Mouse (Mus musculus) midbrain, embryonic 13.5 days (tissue): ENCODE results near the gene Nags. TPM values are rescaled to one million over a fixed set of nuclear protein-coding genes. Genes with fewer than 3 reads are reported as not detected.

Experiments
- ATAC-seq: fragments of 200-750 bp; cut with Nextera tagmentation; 2 replicates; pipeline ENCODE4 v1.8.0; 2017; ENCODE audit warnings: mild to moderate bottlenecking, moderate TSS enrichment, moderate library complexity
- H3K27ac ChIP-seq: fragments of 300-500 bp; sonication (generic); 2 replicates; pipeline ENCODE4 v1.5.1; 2015; ENCODE audit warnings: inconsistent platforms, mild to moderate bottlenecking, moderate library complexity
- H3K27me3 ChIP-seq: fragments of 300-500 bp; sonication (generic); 2 replicates; pipeline ENCODE4 v1.6.1; 2015; ENCODE audit warnings: mild to moderate bottlenecking, inconsistent platforms
- H3K36me3 ChIP-seq: fragments of 300-500 bp; sonication (generic); 2 replicates; pipeline ENCODE4 v1.6.1; 2015; ENCODE audit warnings: mild to moderate bottlenecking, inconsistent platforms
- H3K4me1 ChIP-seq: fragments of 300-500 bp; sonication (generic); replicated peaks from 2 replicates; pipeline ENCODE4 v1.6.1; 2015; ENCODE audit warnings: inconsistent platforms
- H3K4me2 ChIP-seq: fragments of 300-500 bp; sonication (generic); replicated peaks from 2 replicates; pipeline ENCODE4 v1.6.1; 2015; ENCODE audit warnings: moderate library complexity, mild to moderate bottlenecking, inconsistent platforms
- H3K4me3 ChIP-seq: fragments of 300-500 bp; sonication (generic); replicated peaks from 2 replicates; pipeline ENCODE4 v1.5.1; 2015; ENCODE audit warnings: mild to moderate bottlenecking, inconsistent platforms
- H3K9ac ChIP-seq: fragments of 300-500 bp; sonication (generic); replicated peaks from 2 replicates; pipeline ENCODE4 v1.6.1; 2015; ENCODE audit warnings: mild to moderate bottlenecking, inconsistent platforms
- H3K9me3 ChIP-seq: fragments of 300-500 bp; sonication (generic); 2 replicates; pipeline ENCODE4 v1.6.1; 2016; ENCODE audit warnings: mild to moderate bottlenecking, inconsistent platforms
- WGBS: fragments of 180-500 bp; shearing (Covaris S2); methylation state at CpG from one replicate; pipeline ENCODE4 v1.1.7; 2015; 5-methylcytosine and 5-hydroxymethylcytosine counted together
- polyA plus RNA-seq: library from polyadenylated mRNA; unstranded; fragments of >200 nt; fragmentation: Nextera tagmentation; extraction: Ambion mirVana; gene quantifications from 2 replicates; pipeline ENCODE4 v1.2.1, GENCODE M21; 2015

Nags gene
- polyA plus RNA-seq, 1 experiment from 2014 or later = 0.09 TPM

DNA sequence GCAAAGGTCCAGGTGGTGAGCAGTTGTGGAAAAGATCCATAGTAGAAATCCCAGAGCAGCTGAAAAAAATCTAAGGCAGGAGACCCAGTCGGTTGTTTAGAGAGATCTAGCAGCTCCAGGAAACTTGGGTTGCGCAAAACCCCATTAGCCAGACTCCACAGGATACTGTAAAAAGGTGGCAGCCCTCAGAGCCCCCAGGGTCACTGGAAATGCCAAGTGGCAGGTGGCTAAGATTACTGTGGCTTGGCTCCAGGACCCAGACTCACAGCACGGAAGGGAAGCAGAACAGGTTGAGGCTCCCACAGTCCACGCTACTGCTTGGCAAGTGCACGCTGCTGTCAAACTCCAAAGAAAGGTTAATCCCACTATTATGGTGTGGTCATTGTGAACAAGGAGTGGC is 14.5 kb downstream of the Nags start:
- no peaks in the 10 kb centered on the region for H3K27me3 ChIP-seq
- 78% methylated on average over 5 of the region's 5 CpGs for WGBS
- no peak overlapping the region for H3K9ac ChIP-seq
- H3K9me3 ChIP-seq = no peaks in the 10 kb centered on the region
- H3K4me3 ChIP-seq = no peak overlapping the region
- no peak for ATAC-seq
- peaks cover 36% of the 10 kb centered on the region for H3K36me3 ChIP-seq
- H3K27ac ChIP-seq = no peak overlapping the region
- no peak overlapping the region for H3K4me2 ChIP-seq
- peaks cover 10% of the 10 kb centered on the region for H3K4me1 ChIP-seq

DNA sequence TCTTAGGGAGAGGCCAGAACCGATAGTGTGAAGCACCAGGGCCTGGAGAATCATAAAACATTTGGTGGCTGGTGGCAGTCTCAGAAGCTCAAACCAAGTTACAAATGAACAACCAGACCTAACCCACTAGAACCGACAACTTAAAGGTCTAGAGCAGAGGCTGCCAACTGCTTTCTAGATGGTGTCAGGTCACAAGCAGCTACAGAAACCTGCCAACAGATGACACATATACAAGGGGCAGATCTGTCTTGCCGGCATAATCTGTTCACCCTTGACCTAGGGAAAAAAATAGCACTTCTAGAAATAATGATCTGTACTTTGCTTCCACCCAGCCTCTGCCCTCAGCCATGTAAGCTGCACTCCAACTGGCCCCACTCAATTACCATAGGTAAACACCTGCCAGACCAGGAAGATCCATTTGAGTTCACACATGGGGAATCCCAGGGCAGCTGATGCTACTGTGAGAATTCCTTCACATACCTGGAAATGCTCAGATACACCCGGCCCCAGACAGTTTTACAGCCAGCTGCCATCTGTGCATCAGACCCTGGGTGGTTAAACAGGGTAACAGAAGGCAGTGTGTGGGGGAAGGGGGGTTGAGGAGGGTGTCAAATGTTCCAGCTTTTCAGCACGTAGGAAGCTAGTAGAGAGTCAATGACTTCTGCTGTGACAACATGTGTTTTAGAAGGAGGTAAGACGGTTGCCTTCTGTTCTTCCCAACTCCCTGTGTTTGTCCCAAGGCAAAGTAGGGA is 20.8 kb downstream of the Nags start:
- Histone ChIP-seq H3K4me1 (no peaks in the 10 kb centered on the region), H3K9ac (no peak overlapping the region), H3K4me2 (no peak overlapping the region), H3K27ac (no peak overlapping the region), H3K4me3 (no peak overlapping the region), H3K27me3 (no peaks in the 10 kb centered on the region), H3K36me3 (peaks cover 80% of the 10 kb centered on the region), H3K9me3 (no peaks in the 10 kb centered on the region)
- ATAC-seq = no peak
- WGBS = 76% methylated on average over 6 of the region's 6 CpGs

DNA sequence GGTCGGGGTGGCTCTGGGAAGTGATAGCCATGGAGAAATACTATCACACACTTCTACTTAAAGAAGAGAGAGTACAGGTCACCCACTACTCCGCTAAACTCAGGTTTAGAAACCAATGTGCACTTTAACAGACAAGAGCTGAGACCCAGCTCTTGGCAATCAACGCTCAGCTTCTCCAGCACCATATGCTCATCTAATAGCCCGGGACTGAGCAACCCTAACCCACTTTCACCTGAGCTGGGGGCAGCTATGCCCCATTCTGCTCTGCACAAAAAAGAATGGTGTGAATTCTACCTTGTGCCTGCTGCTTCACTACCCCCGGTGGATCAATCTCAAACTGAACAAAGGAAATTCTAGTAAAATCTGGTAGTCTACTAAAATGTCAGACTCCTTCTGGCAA is 22.2 kb downstream of the Nags start:
- Histone ChIP-seq H3K4me1 (no peaks in the 10 kb centered on the region), H3K9me3 (no peaks in the 10 kb centered on the region), H3K27me3 (no peaks in the 10 kb centered on the region), H3K4me2 (no peak overlapping the region), H3K36me3 (peaks cover 72% of the 10 kb centered on the region), H3K4me3 (no peak overlapping the region), H3K9ac (no peak overlapping the region), H3K27ac (no peak overlapping the region)
- 93% methylated on average over 5 of the region's 5 CpGs for WGBS
- no peak for ATAC-seq

DNA sequence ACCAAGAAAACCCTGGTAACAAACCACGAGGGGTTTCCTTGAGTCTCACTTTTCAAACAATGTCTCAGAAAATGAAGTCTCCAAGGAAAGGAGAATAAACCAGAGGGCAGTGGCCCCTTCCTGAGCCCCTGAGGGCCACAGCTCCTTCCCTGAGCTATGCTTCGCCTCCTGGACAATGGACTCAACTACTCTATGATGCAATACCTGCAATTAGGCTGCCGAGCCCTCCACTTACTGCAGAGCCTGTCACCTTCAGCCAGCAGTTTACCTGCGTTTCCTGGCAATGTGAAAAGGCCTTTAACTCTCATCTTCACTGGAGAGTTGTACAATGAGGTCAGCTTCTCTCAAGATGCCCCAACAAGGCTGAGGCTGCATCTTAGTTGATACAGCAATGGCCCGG is 23.4 kb downstream of the Nags start:
- Histone ChIP-seq H3K4me1 (no peaks in the 10 kb centered on the region), H3K4me3 (no peak overlapping the region), H3K9me3 (no peaks in the 10 kb centered on the region), H3K4me2 (no peak overlapping the region), H3K36me3 (peaks cover 63% of the 10 kb centered on the region), H3K27me3 (no peaks in the 10 kb centered on the region), H3K9ac (no peak overlapping the region), H3K27ac (no peak overlapping the region)
- WGBS = 92% methylated on average over 5 of the region's 5 CpGs
- ATAC-seq = no peak

DNA sequence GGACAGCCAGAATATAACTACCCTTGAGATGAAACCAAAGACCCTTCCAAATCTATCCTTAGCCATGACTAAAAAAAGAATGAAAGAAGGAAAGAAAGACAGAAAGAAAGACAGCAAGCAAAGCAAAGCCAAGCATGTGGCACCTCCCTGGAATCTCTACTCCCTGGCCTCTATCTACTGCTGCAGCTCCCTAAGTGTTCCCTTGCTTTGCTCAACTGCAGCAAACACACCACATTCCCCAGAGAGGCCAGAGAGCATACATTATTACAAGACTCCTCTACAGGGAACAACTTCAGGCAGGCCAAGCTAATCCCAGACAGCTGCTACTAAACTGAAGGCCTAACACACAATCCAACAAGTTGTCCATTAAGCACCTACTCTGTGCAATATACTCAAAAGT is 34.5 kb downstream of the Nags start:
- no peak overlapping the region for H3K9ac ChIP-seq
- no peak overlapping the region for H3K4me3 ChIP-seq
- H3K27me3 ChIP-seq = no peaks in the 10 kb centered on the region
- ATAC-seq = no peak
- no peak overlapping the region for H3K27ac ChIP-seq
- H3K4me1 ChIP-seq = peaks cover 23% of the 10 kb centered on the region
- no peak overlapping the region for H3K4me2 ChIP-seq
- peaks cover 51% of the 10 kb centered on the region for H3K36me3 ChIP-seq
- no peaks in the 10 kb centered on the region for H3K9me3 ChIP-seq

DNA sequence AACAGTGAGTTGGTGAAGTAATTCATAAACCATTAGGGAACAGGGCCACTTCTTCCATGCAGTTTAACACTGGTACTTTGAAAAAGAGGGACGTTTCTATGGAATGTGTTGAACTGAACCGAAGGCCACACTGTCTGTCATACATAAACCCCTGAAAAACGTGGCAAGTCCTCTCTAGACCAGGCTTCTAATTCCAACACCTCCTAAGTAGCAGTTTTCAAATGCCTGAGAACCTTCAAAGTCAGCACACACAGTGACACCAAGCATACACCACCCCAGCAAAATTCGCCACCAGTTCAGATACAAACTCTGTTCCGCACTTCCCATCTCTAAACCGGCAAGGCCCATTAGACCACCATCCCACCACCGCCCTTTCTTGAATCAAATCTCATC is 38.9 kb downstream of the Nags start:
- peaks cover 22% of the 10 kb centered on the region for H3K36me3 ChIP-seq
- H3K9me3 ChIP-seq = no peaks in the 10 kb centered on the region
- 9% methylated on average over 7 of the region's 7 CpGs for WGBS
- H3K27me3 ChIP-seq = no peaks in the 10 kb centered on the region
- peak overlapping the region; percentile 96 for H3K27ac ChIP-seq
- no peak for ATAC-seq
- H3K4me1 ChIP-seq = peaks cover 31% of the 10 kb centered on the region
- H3K4me2 ChIP-seq = peak overlapping the region; percentile 82
- peak overlapping the region; percentile 95 for H3K4me3 ChIP-seq
- peak overlapping the region; percentile 92 for H3K9ac ChIP-seq

DNA sequence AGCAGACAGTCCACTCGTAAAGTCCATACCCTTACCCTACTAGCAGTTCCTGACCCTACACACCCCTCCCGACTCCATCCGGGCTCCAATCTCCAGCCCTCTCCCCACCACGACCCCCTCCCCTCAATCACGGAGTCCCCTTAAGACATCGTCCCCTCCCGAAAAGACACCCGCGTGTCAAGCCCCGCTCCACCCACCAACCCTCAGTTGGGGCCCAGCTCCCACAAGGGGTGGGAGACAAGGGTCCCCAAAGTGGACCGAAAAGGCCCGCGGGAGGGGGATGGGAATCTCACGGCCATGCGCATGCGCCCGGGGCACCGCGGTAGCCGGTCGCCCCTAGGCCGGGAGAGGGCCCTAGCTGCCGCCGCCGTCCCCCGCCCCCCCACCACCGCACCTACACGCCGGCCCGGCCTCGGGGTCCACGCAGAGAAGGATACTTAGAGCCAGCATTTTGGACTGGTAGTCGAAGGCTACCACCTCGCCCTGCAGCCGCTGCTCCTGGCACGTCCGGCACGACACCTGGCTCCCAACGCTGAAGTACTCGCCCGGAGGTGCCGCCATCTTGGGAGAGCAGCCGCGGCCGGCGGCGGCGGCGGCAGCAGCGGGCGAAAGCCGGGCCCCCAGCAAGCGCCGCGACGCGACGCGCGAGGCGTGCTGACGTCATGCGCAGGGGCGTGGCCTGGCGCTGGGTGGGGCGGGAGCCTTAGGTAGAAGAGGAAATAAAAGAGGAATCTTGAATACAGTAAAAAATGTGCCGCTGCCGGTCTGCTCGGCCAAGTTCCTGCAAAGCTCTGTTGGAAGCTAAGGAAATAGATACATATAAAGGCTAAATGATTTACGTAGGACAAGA is 39.6 kb downstream of the Nags start, which contains the start of gene Lsm12:
Lsm12 (minus strand) TSS at position 651 of the 850 bp plus-strand sequence.
- peaks cover 20% of the 10 kb centered on the region for H3K36me3 ChIP-seq
- H3K9me3 ChIP-seq = no peaks in the 10 kb centered on the region
- no peaks in the 10 kb centered on the region for H3K27me3 ChIP-seq
- H3K4me3 ChIP-seq = peak within 1 kb of the TSS; percentile 95
- peaks cover 31% of the 10 kb centered on the region for H3K4me1 ChIP-seq
- peak within 1 kb of the TSS; percentile 96 for H3K27ac ChIP-seq
- peak within 1 kb of the TSS; percentile 92 for H3K9ac ChIP-seq
- peak within 1 kb of the TSS; percentile 82 for H3K4me2 ChIP-seq
- under 1% methylated on average over 68 of the region's 70 CpGs for WGBS
- peak; percentile 88 for ATAC-seq

DNA sequence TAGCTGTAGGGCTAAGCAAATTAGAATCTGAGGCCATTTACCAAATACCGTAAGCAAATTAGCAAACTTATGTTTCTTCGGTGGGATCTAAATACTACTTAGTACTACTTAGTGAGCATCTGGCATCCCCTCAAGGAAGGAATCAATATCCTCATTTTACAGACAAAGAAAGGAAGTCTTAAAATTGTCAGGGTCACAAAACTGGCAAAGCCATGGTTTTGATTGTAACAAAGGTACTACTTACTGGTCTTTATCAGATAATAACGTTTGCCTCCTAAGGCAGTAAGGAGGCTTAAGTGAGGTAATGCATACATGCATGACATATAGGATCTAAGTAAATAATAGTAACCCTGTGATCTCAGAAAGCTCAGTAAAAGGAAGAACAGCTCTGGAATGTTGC is 40.4 kb downstream of the Nags start:
- peak overlapping the region; percentile 82 for H3K4me2 ChIP-seq
- H3K27ac ChIP-seq = peak overlapping the region; percentile 96
- no peak for ATAC-seq
- peak overlapping the region; percentile 95 for H3K4me3 ChIP-seq
- peaks cover 18% of the 10 kb centered on the region for H3K36me3 ChIP-seq
- no peaks in the 10 kb centered on the region for H3K9me3 ChIP-seq
- peaks cover 33% of the 10 kb centered on the region for H3K4me1 ChIP-seq
- 60% methylated on average over 3 of the region's 3 CpGs for WGBS
- no peaks in the 10 kb centered on the region for H3K27me3 ChIP-seq
- no peak overlapping the region; the same call in 1 of the 2 replicates for H3K9ac ChIP-seq

DNA sequence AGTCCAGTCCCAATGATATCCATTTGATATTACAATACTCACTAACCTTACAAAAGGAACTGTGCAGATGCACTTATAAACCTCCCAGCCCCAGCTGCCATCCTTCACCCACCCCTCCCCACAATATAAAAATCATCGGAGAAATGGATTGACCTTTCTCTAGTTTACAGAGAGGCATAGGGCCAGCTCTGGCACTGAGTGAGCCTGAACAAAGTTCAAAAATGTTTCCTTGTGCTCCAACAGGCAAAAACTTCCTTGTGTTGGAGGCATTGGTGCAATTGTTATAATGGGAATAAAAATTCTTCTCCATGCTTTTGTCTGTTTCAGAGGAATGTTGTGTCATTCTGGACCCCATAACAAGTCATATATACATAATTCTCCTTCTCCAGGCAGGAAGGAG is 40.9 kb downstream of the Nags start:
- Histone ChIP-seq H3K4me1 (peaks cover 38% of the 10 kb centered on the region), H3K9ac (no peak overlapping the region), H3K27me3 (no peaks in the 10 kb centered on the region), H3K36me3 (peaks cover 13% of the 10 kb centered on the region), H3K9me3 (no peaks in the 10 kb centered on the region), H3K4me2 (no peak overlapping the region), H3K4me3 (no peak overlapping the region), H3K27ac (no peak overlapping the region)
- WGBS = 93% methylated on average over 1 of the region's 1 CpGs
- no peak for ATAC-seq

DNA sequence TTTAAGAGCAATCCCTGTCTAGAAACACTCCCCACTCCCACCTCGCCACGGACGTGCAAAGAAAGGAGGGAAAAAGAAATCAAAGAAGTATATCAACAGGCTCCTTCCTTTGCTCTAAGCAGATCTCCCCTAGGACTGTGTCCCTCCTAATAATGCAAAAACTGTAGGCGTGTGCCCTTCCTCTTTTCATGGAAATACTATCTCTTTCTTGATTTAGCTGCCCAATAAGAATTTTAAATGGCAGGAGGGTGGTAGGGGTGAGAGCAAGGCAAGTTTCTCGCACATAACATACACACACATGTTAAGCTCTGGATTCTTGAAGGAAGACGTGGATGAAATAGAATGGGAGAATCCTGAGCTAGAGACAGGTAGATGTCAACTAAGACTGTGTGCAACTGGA is 43.7 kb downstream of the Nags start:
- Histone ChIP-seq H3K4me3 (peak overlapping the region; percentile 59), H3K27ac (peak overlapping the region; percentile 72; the same call in 1 of the 2 replicates), H3K27me3 (no peaks in the 10 kb centered on the region), H3K4me2 (peak overlapping the region; percentile 66), H3K4me1 (peaks cover 29% of the 10 kb centered on the region), H3K9me3 (no peaks in the 10 kb centered on the region), H3K9ac (peak overlapping the region; percentile 67), H3K36me3 (peaks cover 19% of the 10 kb centered on the region)
- 67% methylated on average over 6 of the region's 6 CpGs for WGBS
- ATAC-seq = no peak

DNA sequence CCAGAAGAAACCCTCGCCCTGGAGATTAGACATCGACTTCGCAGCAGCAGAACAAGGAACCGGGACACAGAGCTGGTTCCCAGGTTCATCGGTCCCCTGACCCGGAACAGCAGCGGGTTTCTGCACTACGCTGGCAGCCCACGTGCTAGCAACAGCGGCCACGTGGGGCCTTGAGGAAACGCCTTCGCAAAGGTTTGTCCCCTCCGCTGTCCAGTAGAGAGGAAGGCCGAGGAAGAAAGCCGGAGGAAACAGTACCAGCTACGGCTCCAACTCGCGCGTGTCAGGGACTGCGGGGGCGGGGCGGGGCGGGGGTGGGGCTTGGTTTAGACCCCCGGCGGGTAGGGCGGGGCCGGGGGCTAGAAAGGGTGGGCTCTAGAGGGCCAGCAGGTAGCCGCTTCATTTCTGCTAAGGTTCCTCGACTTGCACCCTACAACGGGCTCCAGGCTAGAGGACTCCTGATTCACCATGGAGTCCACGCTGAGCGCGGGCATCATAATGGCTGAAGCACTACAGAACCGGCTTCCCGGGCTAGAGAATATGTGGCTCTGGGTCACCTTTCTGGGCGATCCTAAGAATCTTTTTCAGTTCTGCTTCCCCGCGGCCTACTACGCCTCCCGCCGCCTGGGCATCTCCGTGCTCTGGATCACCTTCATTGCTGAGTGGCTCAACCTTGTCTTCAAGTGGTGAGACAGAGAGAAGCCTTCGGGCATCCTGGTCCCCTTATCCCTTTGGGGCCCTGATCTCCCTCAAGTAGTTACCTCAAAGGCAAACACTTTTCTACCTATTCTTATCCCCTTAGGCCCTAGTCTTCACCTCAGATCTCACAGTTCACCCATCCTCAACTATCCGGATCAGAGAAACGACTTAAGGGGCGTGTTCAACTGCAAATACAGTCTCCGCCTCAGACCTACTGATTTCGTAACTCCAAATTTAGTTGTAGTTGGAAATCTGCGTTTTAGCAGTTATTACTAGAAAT is 44.4 kb downstream of the Nags start, which contains the start of gene G6pc3:
G6pc3 (plus strand) TSS at position 160 of the 976 bp plus-strand sequence.
- peak within 1 kb of the TSS; percentile 72 for H3K27ac ChIP-seq
- peak; percentile 89 for ATAC-seq
- peaks cover 27% of the 10 kb centered on the region for H3K36me3 ChIP-seq
- peak within 1 kb of the TSS; percentile 66 for H3K4me2 ChIP-seq
- WGBS = 3% methylated on average over 50 of the region's 50 CpGs
- peak within 1 kb of the TSS; percentile 59 for H3K4me3 ChIP-seq
- no peaks in the 10 kb centered on the region for H3K9me3 ChIP-seq
- peaks cover 25% of the 10 kb centered on the region for H3K4me1 ChIP-seq
- H3K27me3 ChIP-seq = no peaks in the 10 kb centered on the region
- H3K9ac ChIP-seq = peak within 1 kb of the TSS; percentile 67
